Mouse (Mus musculus) spleen, adult 2 months (tissue): ENCODE measurements around the gene Hspb8.

Experiments used
- CTCF ChIP-seq: fragments of 200-500 bp; IDR thresholded peaks from 2 replicates; pipeline ENCODE4 v1.5.1; 2011; ENCODE audit warnings: mild to moderate bottlenecking, inconsistent platforms; ENCODE audit not compliant: insufficient read depth, insufficient read length, insufficient replicate concordance; ENCODE audit errors: extremely low read depth
- POLR2A ChIP-seq: fragments of 200-500 bp; IDR thresholded peaks from 2 replicates; pipeline ENCODE4 v1.6.1; 2011; ENCODE audit warnings: low read depth, low read length, inconsistent platforms

GRCm38 (mm10) chr5:116389856-116390542 is 32.7 kb downstream of the Hspb8 start:
- TF ChIP-seq CTCF (no peak), POLR2A (no peak)
